Mouse (Mus musculus): ENCODE measurements at regions not wholly inside any gene's neighbourhood (a gene's known extent, or its start where the extent isn't known, plus 50 kb on each side); places are given as distances from the start of the nearest gene placed in this dataset.

GRCm38 (mm10) chr1:15155046-15155445, 938.1 kb downstream of the 4930444P10Rik start:
- peak in 1 of 2 experiments; percentile 0 for DNase-seq (ENCODE audit: low spot score in 2 of 2)

- no peak for DNase-seq (ENCODE audit: low spot score in 2 of 2)
Measured at GRCm38 (mm10) chr1:15153952-15154351, 939.2 kb downstream of the 4930444P10Rik start.

GRCm38 (mm10) chr1:15143922-15144591, 949.1 kb downstream of the 4930444P10Rik start:
- no peak for DNase-seq (ENCODE audit: low spot score in 2 of 2)

- no peak for DNase-seq (ENCODE audit: low spot score in 2 of 2)
Measured at GRCm38 (mm10) chr1:15118462-15118861, 974.7 kb downstream of the 4930444P10Rik start.

- no peak for DNase-seq (ENCODE audit: low spot score in 2 of 2)
Measured at GRCm38 (mm10) chr1:15111420-15111819, 981.7 kb downstream of the 4930444P10Rik start.

GRCm38 (mm10) chr1:15070331-15070730, 1022.8 kb downstream of the 4930444P10Rik start:
- DNase-seq (ENCODE audit: low spot score in 2 of 2): no peak

GRCm38 (mm10) chr1:15034047-15034446, 1059.1 kb downstream of the 4930444P10Rik start:
- no peak for DNase-seq (ENCODE audit: low spot score in 2 of 2)

GRCm38 (mm10) chr1:15018460-15018779, 1074.7 kb downstream of the 4930444P10Rik start:
- DNase-seq (ENCODE audit: low spot score in 2 of 2): no peak

GRCm38 (mm10) chr1:15017689-15018459, 1075.3 kb downstream of the 4930444P10Rik start:
- DNase-seq (ENCODE audit: low spot score in 2 of 2): no peak

GRCm38 (mm10) chr1:15007663-15008344, 1085.3 kb downstream of the 4930444P10Rik start:
- no peak for DNase-seq (ENCODE audit: low spot score in 2 of 2)

GRCm38 (mm10) chr1:14995348-14995747, 1097.8 kb downstream of the 4930444P10Rik start:
- no peak for DNase-seq (ENCODE audit: low spot score in 2 of 2)

GRCm38 (mm10) chr1:14980093-14980711, 1112.9 kb downstream of the 4930444P10Rik start:
- no peak for DNase-seq (ENCODE audit: low spot score in 2 of 2)
